Mouse (Mus musculus): ENCODE results near the gene Pogz. TPM values are rescaled to one million over a fixed set of nuclear protein-coding genes. Genes with fewer than 3 reads are reported as not detected.
A peak's percentile ranks its signal among the peaks of the same experiment; 100 is the strongest.
"Not testable (repeated sequence)": the region's sequence is repeated elsewhere in the genome, so short reads cannot be mapped to it uniquely, and the experiment has no call there.

Pogz gene
- polyA plus RNA-seq, 1 experiment from 2014 or later: 9.2 TPM

DNA sequence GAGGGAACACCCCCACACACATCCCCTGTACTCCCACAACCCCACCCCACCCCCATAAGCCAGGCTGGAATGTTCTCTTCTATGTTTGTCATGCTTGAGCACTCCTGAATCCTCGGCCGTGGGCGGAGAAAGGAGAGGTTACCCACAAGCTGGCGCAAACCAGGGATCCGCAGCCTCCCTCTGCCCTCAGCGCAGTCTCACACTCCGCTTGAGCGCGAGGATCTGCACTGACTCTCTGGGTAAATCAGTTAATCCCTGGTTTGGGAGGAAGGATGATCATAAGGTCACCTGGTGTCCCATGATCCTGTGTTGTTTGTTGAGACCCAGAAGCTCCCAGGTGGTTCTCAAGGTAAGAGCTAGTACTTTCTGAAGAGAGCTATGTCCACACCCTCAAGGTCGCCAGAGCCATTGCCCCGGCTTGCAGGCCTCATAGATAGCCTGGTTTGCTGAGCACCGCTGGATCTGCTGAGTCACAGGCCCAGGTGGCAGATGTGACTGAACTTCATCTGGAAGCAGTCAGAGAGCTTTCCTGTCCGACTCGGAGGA lies 80.5 kb downstream of the Pogz start:
- Histone ChIP-seq H3K4me2 (ENCODE audit: low read depth, low read length) (no peak overlapping the region), H3K4me1 (ENCODE audit: control insufficient read depth, insufficient read depth, low read length) (peaks cover 4% of the 10 kb centered on the region; the same call in 1 of the 2 replicates), H3K9me3 (ENCODE audit: control insufficient read depth, low read length) (no peaks in the 10 kb centered on the region), H3K9ac (ENCODE audit: low read depth, low read length) (no peak overlapping the region), H3K4me3 (ENCODE audit: low read length) (no peak overlapping the region), H3K27me3 (replicated peaks; ENCODE audit: control insufficient read depth, insufficient read depth, low read length) (no peaks in the 10 kb centered on the region), H3K27ac (ENCODE audit: low read length) (peak overlapping the region; percentile 39; the same call in 1 of the 2 replicates), H3K36me3 (ENCODE audit: control insufficient read depth, insufficient read depth, low read length) (no peaks in the 10 kb centered on the region)
- WGBS: 62% methylated on average over 14 of the region's 14 CpGs
- peak; percentile 34; the same call in 1 of the 2 replicates for ATAC-seq

DNA sequence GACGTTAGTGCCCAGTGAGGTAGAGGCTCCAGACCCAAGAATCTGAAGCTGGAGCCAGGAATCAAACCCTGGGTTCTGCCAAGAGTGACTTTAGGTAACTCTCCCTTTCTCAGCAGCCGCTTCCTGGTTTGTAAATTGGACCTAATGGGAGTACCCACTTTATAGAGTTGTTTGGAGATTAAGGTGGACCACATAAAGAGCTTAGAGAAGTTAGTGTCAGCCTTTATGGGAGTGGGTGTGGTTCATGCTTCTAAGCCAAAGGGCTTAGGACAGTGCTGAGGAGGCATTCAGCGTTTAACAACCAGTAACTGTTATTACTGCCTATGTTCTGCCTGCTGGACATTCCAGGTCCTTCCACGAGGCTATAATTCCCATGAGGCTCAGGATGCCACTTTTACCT lies 81.5 kb downstream of the Pogz start:
- H3K9me3 ChIP-seq (ENCODE audit: control insufficient read depth, low read length): no peaks in the 10 kb centered on the region
- 58% methylated on average over 4 of the region's 4 CpGs for WGBS
- H3K4me1 ChIP-seq (ENCODE audit: control insufficient read depth, insufficient read depth, low read length): peaks cover 4% of the 10 kb centered on the region; the same call in 1 of the 2 replicates
- H3K27me3 ChIP-seq (replicated peaks; ENCODE audit: control insufficient read depth, insufficient read depth, low read length): no peaks in the 10 kb centered on the region
- no peaks in the 10 kb centered on the region for H3K36me3 ChIP-seq (ENCODE audit: control insufficient read depth, insufficient read depth, low read length)
- H3K4me3 ChIP-seq (ENCODE audit: low read length): no peak overlapping the region
- H3K27ac ChIP-seq (ENCODE audit: low read length): no peak overlapping the region
- peak; percentile 33; the same call in 1 of the 2 replicates for ATAC-seq
- H3K4me2 ChIP-seq (ENCODE audit: low read depth, low read length): no peak overlapping the region
- no peak overlapping the region for H3K9ac ChIP-seq (ENCODE audit: low read depth, low read length)

DNA sequence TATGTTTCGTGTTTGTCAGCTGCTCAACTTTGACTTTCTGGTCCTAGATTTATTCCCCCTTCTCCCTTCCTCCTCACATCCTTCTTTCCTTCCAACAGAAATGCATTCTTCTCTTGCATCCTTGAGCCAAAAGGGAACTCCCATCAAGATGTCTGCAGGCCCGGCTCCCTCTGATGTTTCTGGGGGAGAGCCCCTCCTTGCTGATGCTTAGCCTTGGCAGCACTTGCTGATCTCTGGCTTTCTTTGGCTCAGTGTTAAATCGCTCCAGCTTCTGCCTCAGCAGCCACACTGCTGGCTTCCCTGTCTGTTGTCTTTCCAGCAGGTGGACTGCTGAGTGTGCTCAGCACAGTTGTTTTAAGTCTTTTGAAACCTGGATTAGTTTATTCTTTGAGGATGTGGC lies 83.7 kb downstream of the Pogz start:
- Histone ChIP-seq H3K4me2 (ENCODE audit: low read depth, low read length) (no peak overlapping the region), H3K4me3 (ENCODE audit: low read length) (no peak overlapping the region), H3K9me3 (ENCODE audit: control insufficient read depth, low read length) (no peaks in the 10 kb centered on the region), H3K36me3 (ENCODE audit: control insufficient read depth, insufficient read depth, low read length) (no peaks in the 10 kb centered on the region), H3K27ac (ENCODE audit: low read length) (no peak overlapping the region), H3K9ac (ENCODE audit: low read depth, low read length) (no peak overlapping the region), H3K27me3 (replicated peaks; ENCODE audit: control insufficient read depth, insufficient read depth, low read length) (no peaks in the 10 kb centered on the region), H3K4me1 (ENCODE audit: control insufficient read depth, insufficient read depth, low read length) (peaks cover 7% of the 10 kb centered on the region; the same call in 1 of the 2 replicates)
- WGBS: 50% methylated on average over 3 of the region's 3 CpGs
- ATAC-seq: no peak

DNA sequence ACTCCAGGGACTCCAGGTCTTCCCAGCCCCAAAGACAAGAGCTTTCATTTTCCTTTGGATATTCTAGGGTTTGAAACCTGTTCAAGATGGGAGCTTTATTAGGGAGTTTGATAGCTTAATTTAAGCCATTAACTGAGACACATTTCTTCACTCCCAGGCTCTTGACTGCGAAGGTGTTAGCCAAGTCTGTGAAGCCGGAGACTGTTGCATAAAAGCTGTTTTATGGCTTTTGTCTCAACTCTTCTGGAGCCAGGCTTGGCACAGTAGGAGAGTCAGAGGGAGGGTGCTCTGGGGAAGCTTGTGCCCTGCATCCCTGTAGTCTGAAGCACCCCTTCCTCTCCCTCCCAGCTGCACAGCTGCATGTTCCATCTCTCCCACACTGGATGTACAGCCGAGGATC lies 85.0 kb downstream of the Pogz start:
- Histone ChIP-seq H3K27me3 (replicated peaks; ENCODE audit: control insufficient read depth, insufficient read depth, low read length) (no peaks in the 10 kb centered on the region), H3K36me3 (ENCODE audit: control insufficient read depth, insufficient read depth, low read length) (no peaks in the 10 kb centered on the region), H3K4me1 (ENCODE audit: control insufficient read depth, insufficient read depth, low read length) (peaks cover 7% of the 10 kb centered on the region; the same call in 1 of the 2 replicates), H3K4me2 (ENCODE audit: low read depth, low read length) (no peak overlapping the region), H3K9ac (ENCODE audit: low read depth, low read length) (no peak overlapping the region), H3K9me3 (ENCODE audit: control insufficient read depth, low read length) (no peaks in the 10 kb centered on the region), H3K27ac (ENCODE audit: low read length) (no peak overlapping the region), H3K4me3 (ENCODE audit: low read length) (no peak overlapping the region)
- no peak for ATAC-seq
- WGBS: 45% methylated on average over 3 of the region's 3 CpGs

DNA sequence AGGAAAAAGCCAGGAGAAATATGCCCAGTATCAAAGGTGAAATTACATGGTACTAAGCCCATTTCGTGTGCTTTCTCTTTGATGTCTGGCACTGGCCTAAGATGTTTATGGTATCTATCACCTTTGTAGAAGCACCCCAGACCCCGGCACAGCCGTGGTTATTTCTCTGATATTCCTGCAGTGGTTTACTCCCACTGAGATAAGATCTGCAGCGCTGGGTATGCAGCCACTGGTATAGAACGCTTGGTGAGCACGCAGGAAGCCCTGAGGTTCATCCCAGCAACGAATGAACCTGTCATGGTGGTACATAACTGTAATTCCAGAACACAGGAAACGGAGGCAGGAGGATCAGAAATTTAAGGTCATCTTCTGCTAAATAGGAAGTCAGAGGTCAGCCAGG lies 87.3 kb downstream of the Pogz start:
- WGBS: 33% methylated on average over 8 of the region's 8 CpGs
- no peak for ATAC-seq
- no peak overlapping the region for H3K4me2 ChIP-seq (ENCODE audit: low read depth, low read length)
- H3K4me3 ChIP-seq (ENCODE audit: low read length): no peak overlapping the region
- H3K27me3 ChIP-seq (replicated peaks; ENCODE audit: control insufficient read depth, insufficient read depth, low read length): no peaks in the 10 kb centered on the region
- no peak overlapping the region for H3K27ac ChIP-seq (ENCODE audit: low read length)
- H3K9me3 ChIP-seq (ENCODE audit: control insufficient read depth, low read length): no peaks in the 10 kb centered on the region
- no peak overlapping the region for H3K9ac ChIP-seq (ENCODE audit: low read depth, low read length)
- H3K4me1 ChIP-seq (ENCODE audit: control insufficient read depth, insufficient read depth, low read length): peaks cover 2% of the 10 kb centered on the region; the same call in 1 of the 2 replicates
- no peaks in the 10 kb centered on the region for H3K36me3 ChIP-seq (ENCODE audit: control insufficient read depth, insufficient read depth, low read length)

DNA sequence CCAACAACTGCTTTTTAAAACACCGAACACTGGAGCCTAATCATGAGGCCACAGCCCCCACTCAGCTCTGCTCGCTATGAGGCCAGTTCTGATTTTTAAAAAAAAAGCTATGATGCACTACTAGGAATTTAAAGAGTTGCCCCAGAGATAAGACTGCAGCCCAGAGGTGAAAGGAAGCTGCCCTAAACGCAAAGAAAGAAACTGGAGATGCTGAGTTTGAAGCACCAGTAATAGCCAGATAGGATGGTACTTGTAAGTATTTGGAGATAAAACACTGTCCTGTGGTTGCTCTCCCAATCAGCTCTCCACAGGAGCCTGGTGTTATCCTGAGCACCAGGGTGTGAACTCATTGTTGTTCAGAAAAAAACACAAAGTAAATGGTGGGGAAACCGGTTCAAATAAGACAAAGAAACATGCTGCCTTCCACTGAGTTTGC lies 89.0 kb downstream of the Pogz start:
- H3K4me1 ChIP-seq (ENCODE audit: control insufficient read depth, insufficient read depth, low read length); H3K27ac ChIP-seq (ENCODE audit: low read length); H3K36me3 ChIP-seq (ENCODE audit: control insufficient read depth, insufficient read depth, low read length); H3K9me3 ChIP-seq (ENCODE audit: control insufficient read depth, low read length); ATAC-seq; H3K27me3 ChIP-seq (replicated peaks; ENCODE audit: control insufficient read depth, insufficient read depth, low read length); H3K4me3 ChIP-seq (ENCODE audit: low read length); H3K9ac ChIP-seq (ENCODE audit: low read depth, low read length); H3K4me2 ChIP-seq (ENCODE audit: low read depth, low read length): not testable (repeated sequence)
- WGBS: 51% methylated on average over 4 of the region's 4 CpGs

DNA sequence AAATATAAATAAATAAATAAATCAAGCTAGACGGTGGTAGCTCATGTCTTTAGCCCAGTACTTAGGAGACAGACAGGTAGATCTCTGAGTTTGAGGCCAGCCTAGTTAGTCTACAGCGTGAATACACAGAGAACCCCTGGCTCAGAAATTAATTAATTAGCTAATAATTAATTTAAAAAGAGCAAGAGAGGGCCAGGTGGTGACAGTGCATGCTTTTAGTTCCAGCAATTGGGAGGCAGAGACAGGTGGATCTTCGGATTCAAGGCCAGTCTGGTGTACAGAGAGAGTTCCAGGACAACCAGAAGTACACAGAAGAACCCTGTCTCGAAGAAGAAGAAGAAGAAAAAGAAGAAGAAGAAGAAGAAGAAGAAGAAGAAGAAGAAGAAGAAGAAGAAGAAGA lies 91.6 kb downstream of the Pogz start:
- not testable (repeated sequence) for ATAC-seq; H3K27me3 ChIP-seq (replicated peaks; ENCODE audit: control insufficient read depth, insufficient read depth, low read length); H3K9me3 ChIP-seq (ENCODE audit: control insufficient read depth, low read length); H3K4me1 ChIP-seq (ENCODE audit: control insufficient read depth, insufficient read depth, low read length); H3K36me3 ChIP-seq (ENCODE audit: control insufficient read depth, insufficient read depth, low read length); H3K4me2 ChIP-seq (ENCODE audit: low read depth, low read length); H3K27ac ChIP-seq (ENCODE audit: low read length); H3K4me3 ChIP-seq (ENCODE audit: low read length); H3K9ac ChIP-seq (ENCODE audit: low read depth, low read length)
- 84% methylated on average over 4 of the region's 4 CpGs for WGBS

DNA sequence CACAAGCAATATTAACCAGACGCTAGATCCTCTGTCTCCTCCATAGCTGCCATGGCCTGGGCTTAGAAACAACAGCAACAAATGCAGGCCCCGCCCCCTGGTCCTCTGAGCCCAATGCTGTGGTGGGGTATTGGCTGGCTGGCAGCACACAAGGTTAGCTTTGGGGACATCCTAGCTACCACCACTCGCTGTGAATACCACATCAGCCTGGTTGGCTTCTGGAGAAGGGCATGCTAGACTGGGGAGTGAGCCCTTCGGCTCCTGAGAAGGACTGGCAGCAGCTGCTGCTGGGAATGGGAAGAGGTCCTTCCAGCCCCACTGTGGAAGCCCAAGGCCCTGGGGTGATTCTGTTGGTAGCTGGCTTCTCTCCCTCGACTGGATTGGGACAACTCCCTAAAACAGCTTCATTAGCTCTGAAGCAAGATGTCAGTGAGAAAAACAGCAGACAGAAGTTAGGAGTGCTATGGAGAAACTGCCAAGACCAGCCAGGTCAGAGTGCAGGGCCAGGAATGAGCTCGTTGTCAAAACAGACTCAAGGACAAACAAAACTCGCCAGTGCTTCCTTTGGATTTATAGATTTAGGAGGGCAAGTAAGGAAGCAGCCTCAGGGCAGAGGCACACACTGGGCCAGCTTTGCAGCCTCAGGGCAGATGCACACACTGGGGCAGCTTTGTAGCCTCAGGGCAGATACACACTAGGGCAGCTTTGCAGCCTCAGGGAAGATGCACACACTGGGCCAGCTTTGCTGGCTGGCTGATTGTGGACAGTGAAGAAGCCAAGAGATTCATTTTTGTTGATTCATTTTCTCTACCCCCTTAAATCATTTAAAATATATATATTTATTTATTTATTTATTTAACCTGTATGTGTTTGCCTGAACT lies 93.3 kb downstream of the Pogz start:
- H3K36me3 ChIP-seq (ENCODE audit: control insufficient read depth, insufficient read depth, low read length); H3K4me1 ChIP-seq (ENCODE audit: control insufficient read depth, insufficient read depth, low read length); H3K27ac ChIP-seq (ENCODE audit: low read length); H3K27me3 ChIP-seq (replicated peaks; ENCODE audit: control insufficient read depth, insufficient read depth, low read length); ATAC-seq; H3K4me3 ChIP-seq (ENCODE audit: low read length); H3K9me3 ChIP-seq (ENCODE audit: control insufficient read depth, low read length); H3K4me2 ChIP-seq (ENCODE audit: low read depth, low read length); H3K9ac ChIP-seq (ENCODE audit: low read depth, low read length): not testable (repeated sequence)
- 38% methylated on average over 7 of the region's 7 CpGs for WGBS

DNA sequence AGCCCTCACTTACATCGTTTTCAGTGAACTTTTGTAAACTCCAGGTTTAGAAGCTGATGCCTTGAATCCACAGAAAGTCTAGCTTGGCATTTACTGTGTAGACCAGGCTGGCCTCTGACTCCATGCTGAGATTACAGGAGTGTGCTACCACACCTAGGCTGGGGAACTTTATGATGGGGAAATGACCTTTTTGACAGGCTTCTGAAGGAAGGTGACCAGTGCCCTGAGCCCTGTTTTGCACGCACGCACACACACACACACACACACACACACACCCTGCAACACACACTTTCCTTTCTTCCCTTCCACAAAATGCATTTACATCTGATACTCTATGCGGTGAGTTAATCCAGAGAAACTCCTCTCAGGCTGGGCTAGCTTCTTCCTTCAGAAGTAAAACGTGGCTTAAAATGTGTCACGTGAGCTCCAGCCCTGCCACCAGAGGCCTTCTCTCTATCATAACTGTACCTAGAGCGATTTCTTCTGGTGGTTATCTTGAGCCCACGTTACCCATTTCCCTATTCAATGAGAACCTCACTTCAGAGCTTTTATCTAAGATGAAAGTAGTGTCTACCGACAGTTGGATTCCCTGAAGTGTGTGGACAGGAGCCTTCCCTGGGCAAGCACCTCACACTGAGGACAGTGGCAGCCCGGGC lies 94.2 kb downstream of the Pogz start:
- H3K27me3 ChIP-seq (replicated peaks; ENCODE audit: control insufficient read depth, insufficient read depth, low read length); ATAC-seq; H3K9me3 ChIP-seq (ENCODE audit: control insufficient read depth, low read length); H3K36me3 ChIP-seq (ENCODE audit: control insufficient read depth, insufficient read depth, low read length); H3K27ac ChIP-seq (ENCODE audit: low read length); H3K4me1 ChIP-seq (ENCODE audit: control insufficient read depth, insufficient read depth, low read length); H3K9ac ChIP-seq (ENCODE audit: low read depth, low read length); H3K4me2 ChIP-seq (ENCODE audit: low read depth, low read length); H3K4me3 ChIP-seq (ENCODE audit: low read length): not testable (repeated sequence)
- 77% methylated on average over 10 of the region's 10 CpGs for WGBS

All from intestine, embryonic 16.5 days (tissue).